Mouse (Mus musculus): ENCODE measurements around the gene Erh. TPM values are rescaled to one million over a fixed set of nuclear protein-coding genes. Genes with fewer than 3 reads are reported as not detected.

The Erh gene
- polyA plus RNA-seq (2012; rRNA removed): 25.5 and 35.2 TPM in 2 replicates

GRCm38 (mm10) chr12:80643693-80644505 lies at the start of gene Erh, which contains the start of gene Slc39a9:
Gene Erh (minus strand): TSS chr12:80644341.
Gene Slc39a9 (plus strand): TSS chr12:80643883.

GRCm38 (mm10) chr12:80692269-80692972 lies 48.3 kb upstream of the Erh start, which contains the start of gene Plekhd1:
Gene Plekhd1 (plus strand): TSS chr12:80692591.

Other genes starting within 250 kb of the Erh start
- gene Dcaf5, start 207.7 kb downstream of the Erh start, polyA plus RNA-seq (2012; rRNA removed): 29.1 and 32.0 TPM in 2 replicates
- gene Exd2, start 181.2 kb downstream of the Erh start, polyA plus RNA-seq (2012; rRNA removed): 11.7 and 13.3 TPM in 2 replicates
- 6.2 and 7.1 TPM in 2 replicates for gene Galnt16, start 126.1 kb downstream of the Erh start, polyA plus RNA-seq (2012; rRNA removed)
- 51.6 and 57.3 TPM in 2 replicates for gene Slc39a9, start 458 bp downstream of the Erh start, polyA plus RNA-seq (2012; rRNA removed)
- gene Plekhd1, start 48.2 kb upstream of the Erh start, polyA plus RNA-seq (2012; rRNA removed): 17.8 and 26.1 TPM in 2 replicates
- gene Ccdc177, start 116.3 kb upstream of the Erh start, polyA plus RNA-seq (2012; rRNA removed): 0.12 and 0.19 TPM in 2 replicates
- 78.9 and 89.9 TPM in 2 replicates for gene Susd6, start 146.2 kb upstream of the Erh start, polyA plus RNA-seq (2012; rRNA removed)

Measured in ovary, adult 2 months (tissue).